Mouse (Mus musculus) brain, adult 2 months (tissue): ENCODE results near the gene Myt1l.

ENCODE experiments used
- DNase-seq: peaks from one replicate; pipeline ENCODE4 v3.0.0; 2011; ENCODE audit warnings: low read depth, low spot score

Gene Myt1l

GRCm38 (mm10) chr12:29809569-29810185 is 281.5 kb downstream of the Myt1l start:
- DNase-seq, result peak; percentile 77

DNA sequence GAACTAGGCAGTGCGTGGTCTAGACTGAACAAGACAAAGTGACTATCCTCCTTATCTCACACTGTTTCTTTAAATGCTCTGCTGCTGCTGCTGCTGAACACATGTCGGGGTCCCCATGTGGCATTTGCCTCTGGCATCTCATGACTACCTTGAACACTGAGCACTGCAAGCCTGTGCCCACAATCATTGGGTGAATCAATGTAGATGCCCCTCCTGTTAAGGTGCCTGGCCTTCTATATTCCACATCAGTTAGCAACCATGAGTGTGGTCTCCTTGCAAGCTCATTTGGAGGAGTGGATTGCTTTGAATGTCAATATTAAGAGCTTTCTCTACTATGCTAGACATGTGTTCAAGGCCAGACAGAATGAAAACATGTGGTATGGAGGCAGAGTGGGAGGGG is 287.3 kb downstream of the Myt1l start:
- DNase-seq, result no peak

GRCm38 (mm10) chr12:29816130-29816529 is 287.9 kb downstream of the Myt1l start:
- no peak for DNase-seq

DNA sequence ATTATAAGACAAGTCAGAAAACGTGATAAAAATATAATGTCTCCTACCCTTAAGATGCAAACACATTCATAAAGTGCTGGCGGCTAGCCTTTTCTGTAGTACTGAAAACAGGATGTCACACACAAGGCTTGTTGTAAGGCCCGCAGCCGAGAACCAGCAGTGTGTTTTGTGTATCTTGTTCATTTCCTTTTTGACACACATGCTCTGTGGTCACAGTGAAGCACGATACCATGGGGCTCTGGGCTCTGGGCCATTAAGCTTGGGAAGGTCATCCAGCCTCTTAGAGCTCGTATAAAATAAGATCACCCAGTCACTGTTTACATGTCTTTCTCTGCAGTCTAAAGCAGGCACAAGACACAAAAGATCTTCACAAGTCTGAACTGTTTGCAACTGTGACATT is 288.6 kb downstream of the Myt1l start:
- no peak for DNase-seq

DNA sequence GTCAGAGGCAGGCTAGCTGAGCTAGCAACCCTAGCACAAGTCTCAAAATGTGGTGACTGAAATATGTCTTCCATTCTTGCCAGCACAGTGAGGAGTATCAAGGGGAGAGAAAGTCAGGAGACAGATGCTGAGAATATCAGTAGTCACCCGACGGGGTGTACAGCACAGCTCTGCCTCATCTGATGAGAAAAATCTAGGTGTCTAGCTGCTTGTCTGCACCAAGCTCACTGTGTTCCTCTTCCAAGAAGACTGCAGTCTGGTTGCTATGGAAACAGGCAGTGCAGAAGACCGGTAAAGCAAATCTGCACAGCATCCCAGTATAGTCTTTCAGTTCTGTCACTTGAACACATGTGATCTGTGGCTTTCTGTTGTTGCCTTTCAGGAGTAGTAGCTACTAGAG is 294.0 kb downstream of the Myt1l start:
- peak; percentile 94 for DNase-seq

DNA sequence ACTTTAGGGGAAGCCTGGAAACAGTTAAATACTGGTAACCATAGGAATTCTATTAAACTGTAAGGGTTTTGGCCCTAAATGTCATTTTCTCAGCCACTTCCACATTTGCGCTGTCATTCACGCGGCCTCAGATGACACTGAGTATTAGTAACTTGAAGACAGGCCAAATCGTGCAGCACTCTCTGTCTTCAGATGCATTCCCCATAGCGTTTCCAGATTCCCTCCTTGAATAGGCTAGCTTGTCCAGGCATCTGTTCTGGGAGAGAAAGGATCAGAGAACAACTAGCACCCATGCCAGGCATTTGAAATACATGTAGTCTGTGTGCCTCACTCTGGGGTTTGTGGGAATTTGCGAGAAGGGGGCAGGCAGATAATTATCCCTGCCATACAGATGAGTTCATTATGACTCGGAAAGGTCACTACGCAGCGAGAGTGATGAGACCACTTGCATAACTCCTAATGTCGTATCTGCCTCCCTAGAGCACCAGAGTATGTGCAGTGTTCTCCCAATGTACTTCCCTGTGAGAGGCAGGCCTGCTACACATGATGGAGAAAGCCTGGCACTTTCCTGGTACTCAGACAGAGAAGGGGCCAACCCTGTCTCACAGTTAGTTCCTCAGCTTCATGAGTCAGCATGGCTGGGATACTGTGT is 295.7 kb downstream of the Myt1l start:
- peak; percentile 68 for DNase-seq

DNA sequence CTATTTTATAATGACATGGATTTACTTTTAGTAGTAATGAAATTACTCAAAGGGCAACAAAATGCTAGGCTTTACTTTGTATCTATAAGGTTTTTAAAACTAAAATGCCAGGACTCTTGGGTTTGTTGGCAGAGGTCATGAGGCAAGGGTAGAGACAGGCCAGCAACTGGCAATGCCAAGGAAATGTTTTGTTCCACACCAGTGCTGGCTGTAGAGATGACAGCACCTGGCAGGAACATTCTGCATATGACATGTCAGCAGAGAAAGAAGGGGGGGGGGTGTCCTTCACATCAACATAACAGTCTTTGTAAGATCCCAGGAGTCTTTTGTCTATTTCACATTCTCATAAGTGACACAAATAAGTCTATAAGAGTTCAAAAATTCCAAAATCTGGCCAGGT is 302.4 kb downstream of the Myt1l start:
- no peak for DNase-seq

DNA sequence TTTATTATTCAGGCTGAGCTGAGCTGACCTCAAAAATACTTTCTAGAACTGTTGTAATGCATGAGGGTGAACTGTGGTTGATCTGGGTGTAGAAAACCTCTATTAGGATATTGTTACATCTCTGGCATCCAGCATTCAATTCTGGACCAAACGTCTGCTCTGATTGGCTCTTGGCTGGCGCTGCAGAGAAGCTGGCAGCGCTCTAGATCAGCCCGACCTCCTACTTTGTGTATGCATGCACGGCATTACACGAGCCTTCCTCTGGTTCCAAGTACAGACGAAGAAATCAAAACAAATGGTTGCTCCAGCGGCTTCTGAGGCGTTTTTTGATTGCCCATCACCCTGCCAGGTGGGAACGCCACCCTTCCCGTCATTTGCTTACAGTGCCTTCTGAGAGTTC is 303.2 kb downstream of the Myt1l start:
- peak; percentile 67 for DNase-seq

- peak; percentile 88 for DNase-seq
These were observed 309.2 kb downstream of the Myt1l start for GRCm38 (mm10) chr12:29837301-29837791.

DNA sequence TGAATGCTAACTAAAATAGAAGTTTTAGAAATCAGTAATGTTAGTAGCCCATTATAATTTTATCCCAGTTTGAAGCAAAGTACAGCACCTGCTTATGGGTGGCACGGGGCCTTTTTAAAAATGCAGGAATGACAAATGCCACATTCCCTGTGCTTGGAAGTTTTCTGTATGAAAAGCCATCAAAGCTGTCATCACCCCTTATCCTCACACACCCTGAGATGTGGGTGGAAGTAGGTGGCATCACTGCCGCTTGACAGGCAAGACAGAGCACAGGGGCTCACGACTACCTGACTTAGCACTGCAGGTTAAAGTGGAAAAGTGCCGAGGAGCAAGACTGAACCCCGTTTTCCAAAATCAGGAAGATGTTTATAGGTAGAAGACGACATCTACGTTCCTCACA is 310.2 kb downstream of the Myt1l start:
- peak; percentile 72 for DNase-seq

- peak; percentile 60 for DNase-seq
These were observed 321.8 kb downstream of the Myt1l start for GRCm38 (mm10) chr12:29849936-29850335.

- DNase-seq, result peak; percentile 38
These were observed 326.0 kb downstream of the Myt1l start for GRCm38 (mm10) chr12:29854151-29854585.

GRCm38 (mm10) chr12:29855007-29855406 is 326.8 kb downstream of the Myt1l start:
- peak; percentile 79 for DNase-seq

DNA sequence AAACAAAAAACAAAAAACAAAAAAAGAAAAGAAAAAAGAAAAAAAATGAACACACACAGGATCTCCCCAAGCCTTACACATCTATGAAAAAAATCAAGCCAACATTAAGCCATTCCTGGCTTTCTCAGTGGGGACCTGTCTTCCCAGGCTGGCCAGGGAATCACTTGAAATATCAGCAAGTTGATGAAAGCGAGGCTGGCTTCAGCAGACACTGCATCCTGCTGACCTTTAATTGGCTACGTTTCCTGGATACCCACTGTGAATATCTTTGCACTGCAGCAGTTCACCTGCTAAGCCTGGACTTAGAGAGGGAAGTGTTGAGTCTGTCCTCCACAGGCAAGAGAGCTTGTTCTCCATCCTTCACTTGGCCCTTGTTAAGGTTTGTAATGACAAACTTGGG is 332.8 kb downstream of the Myt1l start:
- DNase-seq, result peak; percentile 77

GRCm38 (mm10) chr12:29868295-29868694 is 340.1 kb downstream of the Myt1l start:
- DNase-seq, result peak; percentile 58

GRCm38 (mm10) chr12:29868781-29869180 is 340.6 kb downstream of the Myt1l start:
- no peak for DNase-seq

- DNase-seq, result peak; percentile 99
These were observed 344.1 kb downstream of the Myt1l start for GRCm38 (mm10) chr12:29872156-29872815.

DNA sequence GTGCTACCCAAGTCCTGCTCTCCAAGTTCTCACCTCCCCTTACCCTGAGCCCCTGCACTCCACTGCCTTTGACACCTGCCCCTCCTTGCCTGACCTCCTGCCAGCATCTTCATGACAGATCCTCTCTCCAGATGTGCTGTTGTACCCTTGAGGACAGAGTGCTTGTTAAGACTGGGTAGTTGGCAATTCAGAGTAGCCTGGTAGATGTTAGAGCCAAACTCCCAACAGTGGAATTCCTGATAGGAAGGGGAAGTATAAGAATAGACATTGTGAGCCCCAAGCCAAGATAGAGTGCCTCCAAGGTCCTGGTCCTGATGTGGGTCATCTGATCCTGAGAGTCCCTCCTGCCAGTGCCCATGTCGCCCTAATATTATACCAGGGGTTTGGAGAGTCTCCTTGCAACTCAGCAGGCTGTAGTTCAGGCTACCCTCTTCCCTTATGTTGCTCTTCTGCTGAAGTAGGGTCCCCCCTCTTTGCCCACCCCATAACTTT is 345.1 kb downstream of the Myt1l start:
- DNase-seq, result no peak

GRCm38 (mm10) chr12:29877977-29878376 is 349.8 kb downstream of the Myt1l start:
- DNase-seq, result peak; percentile 84

DNA sequence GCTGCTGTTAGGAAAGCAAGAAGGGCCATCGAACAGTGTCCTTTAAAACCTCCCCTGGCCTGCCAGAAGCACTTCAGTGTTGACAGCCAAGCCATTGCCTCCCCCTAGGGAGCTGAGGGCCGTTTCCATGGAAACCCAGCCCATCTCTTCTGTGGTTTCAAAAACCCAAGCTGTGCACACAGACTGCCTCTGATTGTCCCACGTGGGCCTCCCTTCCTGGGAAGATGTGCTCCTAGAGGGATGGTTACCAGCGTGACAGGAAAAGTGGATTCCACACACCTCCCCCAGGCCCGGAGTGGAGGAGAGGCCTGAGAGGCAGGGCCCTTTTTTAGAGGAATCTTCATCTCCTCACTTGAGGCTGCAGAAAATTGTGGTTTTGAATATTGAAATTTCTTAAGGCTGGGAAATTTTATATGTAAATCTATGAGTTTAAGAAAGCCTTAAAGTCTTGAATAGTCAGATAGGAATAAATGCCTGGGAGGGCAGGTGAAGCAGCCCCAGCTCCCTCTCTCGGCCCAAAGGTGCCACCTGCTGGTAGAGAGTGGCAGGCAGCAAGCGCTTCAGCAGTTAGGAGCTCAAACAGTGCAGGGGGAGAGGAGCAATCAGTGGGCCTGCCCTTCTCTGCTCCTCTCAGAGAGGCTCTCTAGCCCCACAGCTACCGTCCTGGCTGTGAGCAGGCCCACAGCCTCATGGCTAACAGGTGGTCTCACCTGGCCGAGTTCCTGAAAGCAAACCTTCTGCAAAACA is 354.9 kb downstream of the Myt1l start:
- DNase-seq, result peak; percentile 98

DNA sequence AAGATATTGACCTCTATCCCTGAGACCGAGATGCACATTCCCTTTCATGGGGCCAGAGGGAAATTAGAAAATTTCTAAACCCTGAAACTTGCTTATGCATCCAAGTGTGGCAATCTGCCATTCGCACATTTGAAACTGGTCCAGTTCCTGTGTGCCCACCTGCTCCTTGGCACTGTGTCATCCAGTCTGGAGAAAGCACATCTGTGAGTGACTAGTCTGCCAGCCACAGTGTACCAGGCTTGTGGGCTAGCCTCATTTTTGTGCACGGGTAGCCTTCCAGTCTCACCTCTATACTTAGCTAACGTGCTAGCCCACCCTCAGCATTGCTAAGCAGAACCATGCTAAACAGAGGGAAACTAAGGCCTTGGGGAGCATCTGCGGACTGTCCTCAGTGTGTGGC is 356.2 kb downstream of the Myt1l start:
- peak; percentile 91 for DNase-seq

DNA sequence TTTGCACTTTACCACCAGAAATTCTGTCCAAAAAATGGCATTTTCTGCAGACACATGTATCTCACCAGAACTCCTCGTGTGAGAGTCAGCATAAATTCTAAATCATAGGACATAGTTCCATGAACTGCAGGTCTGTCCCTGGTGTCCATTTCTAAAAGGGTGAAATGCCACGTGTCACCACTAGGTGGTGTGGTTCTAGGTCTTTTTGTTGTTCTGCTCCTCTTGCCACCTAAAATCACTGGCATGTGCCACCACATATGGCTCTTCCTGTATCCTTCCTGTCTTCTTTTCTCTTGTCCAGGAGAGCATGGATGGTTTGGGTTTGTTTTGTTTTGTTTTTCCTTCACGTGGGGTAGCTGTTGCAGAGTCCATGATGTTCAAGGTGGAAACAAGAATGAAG is 366.5 kb downstream of the Myt1l start:
- DNase-seq, result peak; percentile 76
